Mouse (Mus musculus): ENCODE results near the gene AC129217.1. TPM values are rescaled to one million over a fixed set of nuclear protein-coding genes. Genes with fewer than 3 reads are reported as not detected.

Gene AC129217.1
- not detected for total RNA-seq (2021)
- long read RNA-seq, experiment 1, result 0 reads
- long read RNA-seq, experiment 2, result 0 reads

- no peak for DNase-seq (ENCODE audit: low spot score in 2 of 2)
- intact Hi-C loops (cut with DNase I), result no loop called here
Measured at GRCm38 (mm10) chr19:8829660-8830059, at the start of gene AC129217.1. Gene AC129217.1 (plus strand): TSS chr19:8829773.

- intact Hi-C loops (cut with DNase I), result no loop called here
- peak; percentile 94 to 97 for DNase-seq (ENCODE audit: low spot score in 2 of 2)
Measured at GRCm38 (mm10) chr19:8786008-8786781, 43.4 kb upstream of the AC129217.1 start, which contains the start of gene Taf6l. Gene Taf6l (minus strand): TSS chr19:8786417.

DNA sequence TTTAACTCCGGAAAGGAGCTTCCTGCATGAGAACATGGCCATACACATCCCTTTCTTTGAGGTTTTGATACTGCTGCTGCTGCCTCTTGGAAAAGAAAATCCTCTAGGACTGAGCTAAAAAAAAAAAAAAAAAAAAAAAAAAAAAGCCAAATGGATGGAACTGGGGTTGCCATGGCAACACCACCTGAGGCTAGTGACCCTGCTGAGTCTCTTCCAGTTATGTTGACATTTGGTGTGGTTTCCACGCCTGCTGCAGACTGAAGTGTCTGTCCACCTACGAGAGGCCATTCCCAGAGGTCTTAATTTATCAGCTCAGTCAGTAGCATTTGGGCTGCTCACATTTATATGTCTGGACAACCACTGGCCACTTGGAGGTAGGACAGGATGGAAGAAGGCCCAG, 41.1 kb upstream of the AC129217.1 start:
- intact Hi-C loops (cut with DNase I), result no loop called here
- no peak for DNase-seq (ENCODE audit: low spot score in 2 of 2)

DNA sequence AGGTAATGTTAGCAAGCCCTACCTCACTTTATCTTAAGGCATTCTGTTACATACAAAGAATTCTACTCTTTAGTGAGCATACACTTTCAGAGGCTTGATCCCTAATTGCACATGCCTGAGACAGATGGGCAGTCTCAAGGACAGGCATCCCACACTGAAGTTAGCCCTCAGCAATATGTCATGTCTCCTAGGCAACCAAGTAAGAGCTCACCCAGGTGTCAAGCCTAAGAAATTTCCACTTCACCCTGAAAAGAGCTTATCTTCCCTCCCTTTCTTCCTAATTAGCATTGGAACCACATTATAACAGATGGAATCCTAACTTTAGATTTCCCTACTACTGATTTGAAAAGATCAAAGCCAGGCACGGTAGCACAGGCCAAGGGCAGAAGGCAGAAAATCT, 40.4 kb upstream of the AC129217.1 start:
- peak in 1 of 2 experiments; percentile 38 for DNase-seq (ENCODE audit: low spot score in 2 of 2)
- intact Hi-C loops (cut with DNase I), result no loop called here

GRCm38 (mm10) chr19:8790171-8790570, 39.4 kb upstream of the AC129217.1 start:
- peak in 1 of 2 experiments; percentile 51 for DNase-seq (ENCODE audit: low spot score in 2 of 2)
- intact Hi-C loops (cut with DNase I), result no loop called here

DNA sequence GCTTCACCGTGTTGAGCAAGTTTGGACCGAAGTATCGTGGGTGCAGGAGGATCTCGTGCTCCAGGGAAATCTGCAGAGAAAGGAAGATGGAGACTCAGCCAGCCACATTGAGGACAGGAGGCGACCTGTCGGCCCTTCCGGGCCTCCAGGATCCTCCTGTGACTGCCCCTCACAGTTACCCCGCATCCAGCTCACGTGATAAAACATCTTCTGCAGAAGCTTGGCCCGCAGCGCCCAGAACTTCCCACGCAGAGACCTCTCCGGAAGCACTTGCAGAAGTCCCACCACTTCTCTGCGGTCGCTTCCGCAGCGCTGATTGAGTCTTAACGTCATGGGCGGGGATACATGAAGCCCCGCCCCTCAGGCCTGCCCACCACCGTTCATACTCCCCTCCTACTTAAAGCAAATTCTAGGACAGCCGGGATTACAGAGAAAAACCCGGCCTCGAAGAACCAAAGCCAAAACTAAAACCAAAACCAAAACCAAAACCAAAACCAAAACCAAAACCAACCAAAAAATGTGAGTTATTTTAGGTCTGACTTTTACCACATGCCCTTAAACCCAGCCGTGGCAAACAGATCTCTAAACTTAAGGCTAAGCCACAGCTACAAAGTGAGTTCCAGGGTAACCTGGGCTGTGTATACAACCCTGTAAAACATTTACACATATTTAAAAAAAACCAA, 31.2 kb upstream of the AC129217.1 start, which contains the start of gene Polr2g:
Gene Polr2g, minus strand, starts transcription at position 314 of the 683 bp plus-strand sequence.
- DNase-seq (ENCODE audit: low spot score in 2 of 2), result peak; percentile 92 to 95
- intact Hi-C loops (cut with DNase I), result no loop called here

DNA sequence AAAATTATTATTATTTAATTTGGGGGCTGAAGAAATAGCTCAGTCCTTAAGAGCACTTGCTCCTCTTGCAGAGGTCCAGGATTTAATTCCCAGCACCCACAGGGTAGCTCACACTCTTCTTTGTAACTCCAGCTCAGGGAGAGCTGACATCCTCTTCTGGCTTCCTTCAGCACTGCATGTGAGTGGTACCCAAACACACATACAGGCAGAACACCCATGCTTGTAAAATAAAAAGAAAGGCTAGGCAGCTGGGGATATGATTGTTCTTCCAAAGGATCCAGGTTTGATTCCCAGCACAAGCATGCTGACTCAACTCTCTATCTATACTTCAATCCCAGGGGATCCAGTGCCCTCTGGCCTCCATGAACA, 30.6 kb upstream of the AC129217.1 start:
- intact Hi-C loops (cut with DNase I), result no loop called here
- no peak for DNase-seq (ENCODE audit: low spot score in 2 of 2)

DNA sequence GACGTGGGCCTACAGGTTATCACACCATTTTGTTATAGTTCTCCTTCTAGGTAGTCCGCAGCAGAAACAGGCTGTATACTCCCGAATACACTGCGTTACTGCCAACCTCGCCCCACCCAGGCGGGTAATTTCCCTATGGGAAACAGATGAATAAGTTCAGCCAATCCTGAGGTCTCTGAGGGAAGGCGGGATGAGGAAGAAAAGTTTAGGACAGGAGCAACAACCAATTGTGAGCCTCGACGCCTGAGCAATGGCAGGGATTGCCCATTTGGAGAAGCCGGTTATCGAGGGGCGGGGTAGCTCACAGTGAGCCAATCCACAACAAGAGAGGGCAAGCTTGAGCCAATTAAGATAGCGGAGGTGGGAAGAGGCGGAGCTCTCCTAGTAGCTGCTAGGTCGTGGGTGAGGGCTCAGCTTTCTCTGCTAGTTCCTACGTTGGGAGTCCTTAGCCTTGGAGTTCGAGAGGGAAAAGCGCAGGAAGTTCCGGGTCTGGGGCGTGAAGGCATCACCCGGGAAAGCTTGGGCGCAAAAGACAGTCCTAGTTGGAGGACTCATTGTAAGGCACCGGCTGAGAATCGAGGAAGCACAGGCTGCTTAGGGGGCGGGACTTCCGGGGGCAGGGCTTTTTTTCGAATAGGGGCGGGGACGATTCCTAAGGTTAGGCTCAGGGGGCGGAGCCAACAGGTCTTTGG, 27.3 kb upstream of the AC129217.1 start, which contains the start of gene Zbtb3:
Gene Zbtb3, plus strand, starts transcription at position 426 of the 692 bp plus-strand sequence.
- peak; percentile 95 to 98 for DNase-seq (ENCODE audit: low spot score in 2 of 2)
- intact Hi-C loops (cut with DNase I), result no loop called here

GRCm38 (mm10) chr19:8803204-8803780, 26.3 kb upstream of the AC129217.1 start:
- DNase-seq (ENCODE audit: low spot score in 2 of 2), result no peak
- intact Hi-C loops (cut with DNase I), result no loop called here

- intact Hi-C loops (cut with DNase I), result no loop called here
- no peak for DNase-seq (ENCODE audit: low spot score in 2 of 2)
Measured at GRCm38 (mm10) chr19:8803879-8804660, 25.5 kb upstream of the AC129217.1 start.

DNA sequence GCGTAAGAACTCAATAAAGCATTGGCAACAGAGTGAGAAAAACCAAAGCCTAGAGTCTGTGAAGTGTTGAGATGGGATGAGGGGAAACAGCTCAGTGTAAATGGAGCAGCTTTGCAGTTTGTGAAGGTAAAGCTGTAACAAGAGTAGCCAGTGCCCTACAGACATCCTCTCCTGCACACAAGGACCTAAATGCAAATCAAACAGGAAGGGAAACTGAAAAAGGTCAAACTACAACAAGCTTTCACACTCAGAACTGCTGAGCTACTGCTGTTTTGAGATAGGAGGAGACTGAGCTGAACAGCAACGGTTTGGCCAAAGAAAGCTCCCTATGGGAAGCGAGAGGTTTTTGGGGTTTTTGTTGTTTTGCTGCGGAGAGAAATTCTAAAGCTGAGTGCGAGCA, 22.8 kb upstream of the AC129217.1 start:
- no peak for DNase-seq (ENCODE audit: low spot score in 2 of 2)
- intact Hi-C loops (cut with DNase I), result no loop called here

- no peak for DNase-seq (ENCODE audit: low spot score in 2 of 2)
- intact Hi-C loops (cut with DNase I), result no loop called here
Measured at GRCm38 (mm10) chr19:8815812-8816211, 13.8 kb upstream of the AC129217.1 start.

- DNase-seq (ENCODE audit: low spot score in 2 of 2), result no peak
- intact Hi-C loops (cut with DNase I), result no loop called here
Measured at GRCm38 (mm10) chr19:8817001-8817400, 12.6 kb upstream of the AC129217.1 start.

GRCm38 (mm10) chr19:8818301-8818798, 11.2 kb upstream of the AC129217.1 start:
- DNase-seq (ENCODE audit: low spot score in 2 of 2), result no peak
- intact Hi-C loops (cut with DNase I), result no loop called here

DNA sequence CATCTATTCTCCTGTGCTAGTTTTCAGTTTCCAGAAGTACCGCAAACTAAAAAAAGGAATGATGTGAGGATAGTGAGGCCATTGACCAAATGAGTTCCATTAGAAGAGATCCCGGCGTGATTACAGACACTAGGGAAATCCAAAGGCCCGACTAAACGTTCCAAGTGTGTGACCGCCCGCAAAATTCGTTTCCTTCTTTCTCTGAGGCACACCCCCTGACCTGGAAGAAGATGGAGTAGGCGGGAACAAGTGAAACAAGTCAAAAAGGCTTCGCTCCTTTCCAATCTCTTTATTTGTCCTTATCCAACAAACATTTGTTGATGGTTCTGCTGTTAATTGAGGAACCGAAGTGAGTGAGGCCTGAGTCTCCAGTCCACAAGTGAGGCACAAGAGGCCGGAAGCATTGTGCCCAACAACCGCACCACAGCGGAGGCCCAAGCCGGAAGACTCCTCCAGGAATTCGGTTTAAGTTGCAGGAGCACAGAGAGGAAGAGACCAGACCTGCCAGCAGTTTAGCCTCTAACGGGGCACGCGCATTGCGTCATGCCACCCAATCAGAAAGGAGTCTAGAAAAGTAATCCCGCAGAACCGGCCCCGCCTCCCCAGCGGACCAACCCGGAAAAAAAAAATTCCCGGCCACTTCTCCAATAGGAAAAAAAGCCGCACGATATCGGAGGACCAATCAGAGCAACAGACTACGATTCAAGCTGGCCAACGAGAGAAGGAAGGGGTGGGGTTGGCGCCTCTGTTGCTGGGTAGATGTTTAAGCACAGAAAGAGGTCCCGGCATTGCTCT, 10.6 kb upstream of the AC129217.1 start, which contains the start of gene Ttc9c:
Gene Ttc9c, minus strand, starts transcription at position 533 of the 795 bp plus-strand sequence.
- peak; percentile 97 to 99 for DNase-seq (ENCODE audit: low spot score in 2 of 2)
- intact Hi-C loops (cut with DNase I), result no loop called here

DNA sequence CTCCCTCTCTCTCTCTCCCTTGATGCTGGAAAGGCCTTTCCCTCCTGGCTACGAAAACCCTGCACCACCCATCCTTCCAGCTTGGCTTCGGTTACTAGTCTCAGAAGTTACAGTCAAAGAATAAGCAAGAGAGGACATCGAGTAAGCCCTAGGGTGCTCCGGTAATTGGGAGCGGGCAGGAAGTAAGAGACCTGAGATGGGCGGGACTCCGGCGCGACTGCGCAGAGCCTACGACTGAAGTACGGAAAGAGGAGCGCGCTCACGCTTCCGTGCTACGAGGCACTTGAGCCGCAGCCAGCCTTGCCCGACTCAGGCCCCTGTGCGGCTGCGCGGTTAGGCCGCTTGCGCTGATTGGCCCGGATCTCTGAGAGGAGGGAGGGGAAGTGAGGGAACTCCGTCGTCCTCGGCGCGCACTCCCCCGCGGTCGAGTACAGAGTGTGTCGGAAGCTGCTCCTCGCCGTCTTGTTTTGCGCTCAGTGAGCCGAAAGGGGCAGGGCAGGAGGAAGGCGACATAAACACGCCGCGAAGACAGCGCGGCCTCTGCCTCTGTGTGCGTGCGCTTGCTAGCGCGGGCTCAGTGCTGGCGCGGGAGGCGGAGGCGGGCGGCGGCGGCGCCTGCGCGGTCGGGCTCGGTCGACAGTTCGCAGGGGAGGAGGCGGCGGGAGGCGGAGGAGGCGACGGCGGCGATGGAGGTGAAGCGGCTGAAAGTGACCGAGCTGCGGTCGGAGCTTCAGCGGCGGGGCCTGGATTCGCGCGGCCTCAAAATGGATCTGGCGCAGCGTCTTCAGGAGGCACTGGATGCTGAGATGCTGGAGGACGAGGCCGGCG, 9.8 kb upstream of the AC129217.1 start, which contains the start of gene Hnrnpul2:
Gene Hnrnpul2, plus strand, starts transcription at position 415 of the 828 bp plus-strand sequence.
- intact Hi-C loops (cut with DNase I), result loop anchor here (5.0 kb wide), 1 partner anchor 73 kb away; no protein-coding TSS in a partner anchor
- DNase-seq (ENCODE audit: low spot score in 2 of 2), result peak; percentile 99

Data from left cerebral cortex, postnatal 14 days (tissue).